In the genomic region with DNA sequence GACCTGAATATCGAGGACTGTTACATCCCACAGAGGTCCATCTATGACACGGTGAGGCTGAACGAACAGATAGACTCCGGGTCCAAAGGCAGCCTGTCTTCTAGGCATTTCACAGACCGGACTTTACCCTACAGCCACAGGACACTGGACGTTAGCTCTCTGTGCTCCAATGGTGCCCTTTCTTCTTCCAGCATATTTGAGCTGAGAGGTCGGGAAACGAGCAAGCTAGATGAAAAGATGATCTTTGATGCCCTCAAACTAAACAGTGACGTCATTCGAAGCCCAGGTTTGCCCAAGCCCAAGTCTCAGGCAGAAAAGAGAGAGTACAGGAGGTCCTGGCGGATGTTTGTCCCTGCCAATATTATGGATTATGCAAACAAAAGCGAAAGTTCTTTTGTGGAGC, we compare ENCODE assay signal across 8 mouse cellular contexts.
DNase-seq lines count a peak whose midpoint lies in the region; ATAC-seq and TF ChIP-seq lines count a peak whose summit lies in the region.

No protein-coding gene starts in this region.

- no peaks in the 10 kb centered on the region for H3K9me3 ChIP-seq in hindbrain, embryonic 12.5 days (replicated peaks)
- H3K9me3 ChIP-seq in liver, embryonic 13.5 days (replicated peaks) = no peaks in the 10 kb centered on the region

- H3K27me3 ChIP-seq in hindbrain, embryonic 12.5 days = no peaks in the 10 kb centered on the region
- H3K27me3 ChIP-seq in liver, embryonic 13.5 days = 0 out of 2 replicates have a peak, but pooled peaks cover 3% of the 10 kb centered on the region
- H3K27me3 ChIP-seq in small intestine, adult 2 months (ENCODE audit: control insufficient read depth, insufficient read depth, low read length) = no peaks in the 10 kb centered on the region

- WGBS in hindbrain, embryonic 12.5 days = 49% methylated on average over 12 of the region's 12 CpGs
- 67% methylated on average over 12 of the region's 12 CpGs for WGBS in liver, embryonic 13.5 days (ENCODE audit: insufficient replicate concordance)
- WGBS in small intestine, adult 2 months = 59% methylated on average over 12 of the region's 12 CpGs

- H3K4me2 ChIP-seq in hindbrain, embryonic 12.5 days (replicated peaks) = peak overlapping the region; percentile 75; the same call in 1 of the 2 replicates
- peak overlapping the region; percentile 71 for H3K4me2 ChIP-seq in liver, embryonic 13.5 days

- peaks cover 37% of the 10 kb centered on the region for H3K4me1 ChIP-seq in hindbrain, embryonic 12.5 days
- H3K4me1 ChIP-seq in liver, embryonic 13.5 days (replicated peaks) = peaks cover 28% of the 10 kb centered on the region
- peaks cover 3% of the 10 kb centered on the region; the same call in 1 of the 2 replicates for H3K4me1 ChIP-seq in small intestine, adult 2 months (ENCODE audit: control insufficient read depth, insufficient read depth, insufficient read length, low read length)

- TF ChIP-seq POLR2A in small intestine, adult 2 months (IDR thresholded peaks at IDR 0.05; ENCODE audit: low read depth, low read length) = no peak

- intact Hi-C loops in left cerebral cortex, postnatal 36 days (cut with DNase I) = no loop called here

- no peak for ATAC-seq in hindbrain, embryonic 12.5 days (ENCODE audit: low FRiP score)
- 0 out of 2 replicates have a peak, but pooled peaks have one; percentile 17 for ATAC-seq in liver, embryonic 13.5 days (ENCODE audit: low read depth)

- peak; percentile 44 to 59 for DNase-seq in heart, adult 9 months (ENCODE audit: low spot score in 2 of 2)
- DNase-seq in heart, postnatal 4 days = no peak
- DNase-seq in liver, embryonic 13.5 days = no peak
- no peak for DNase-seq in layer of hippocampus, adult 9-10 months (ENCODE audit: low spot score)
- DNase-seq in thymus, postnatal 0 days (ENCODE audit: low spot score) = no peak
- no peak for DNase-seq in left cerebral cortex, postnatal 36 days (ENCODE audit: low spot score in 2 of 2)

- H3K9ac ChIP-seq in hindbrain, embryonic 12.5 days = no peak overlapping the region
- no peak overlapping the region for H3K9ac ChIP-seq in liver, embryonic 13.5 days

- no peak overlapping the region for H3K27ac ChIP-seq in hindbrain, embryonic 12.5 days
- peak overlapping the region; percentile 6; the same call in 1 of the 2 replicates for H3K27ac ChIP-seq in liver, embryonic 13.5 days
- H3K27ac ChIP-seq in small intestine, adult 2 months (ENCODE audit: insufficient read depth, low read depth, low read length) = peak overlapping the region; percentile 10

- no peak overlapping the region for H3K4me3 ChIP-seq in hindbrain, embryonic 12.5 days
- peak overlapping the region; percentile 59 for H3K4me3 ChIP-seq in liver, embryonic 13.5 days (replicated peaks)
- H3K4me3 ChIP-seq in small intestine, adult 2 months (ENCODE audit: low read depth, low read length) = peak overlapping the region; percentile 36

- TF ChIP-seq CTCF in small intestine, adult 2 months (IDR thresholded peaks at IDR 0.05; ENCODE audit: extremely low read depth, insufficient read length, insufficient replicate concordance, low read depth, low read length) = no peak

- H3K36me3 ChIP-seq in hindbrain, embryonic 12.5 days = peaks cover 3% of the 10 kb centered on the region
- 0 out of 2 replicates have a peak, but pooled peaks cover 3% of the 10 kb centered on the region for H3K36me3 ChIP-seq in liver, embryonic 13.5 days
- H3K36me3 ChIP-seq in small intestine, adult 2 months (ENCODE audit: control insufficient read depth, insufficient read depth, low read length) = peaks cover under 1% of the 10 kb centered on the region; the same call in 1 of the 2 replicates

Comparison
In these comparisons a context has a peak if more than half of its experiments do, and no peak if none do; other contexts are left out.
1. DNase-seq: peak in heart, adult 9 months (2 of 2); none in heart, postnatal 4 days (single experiment), liver, embryonic 13.5 days (single experiment), layer of hippocampus, adult 9-10 months (single experiment), thymus, postnatal 0 days (single experiment) and left cerebral cortex, postnatal 36 days (0 of 2).